Mouse (Mus musculus) limb, embryonic 12.5 days (tissue): Measurements from ENCODE around the gene Aunip. TPM values are rescaled to one million over a fixed set of nuclear protein-coding genes. Genes with fewer than 3 reads are reported as not detected.

Experiments
- ATAC-seq: fragments of 200-750 bp; cut with Nextera tagmentation; 2 replicates; pipeline ENCODE4 v1.8.0; 2017; ENCODE audit warnings: low read depth, moderate TSS enrichment; ENCODE audit not compliant: insufficient number of reproducible peaks, insufficient read depth, low FRiP score, low TSS enrichment
- H3K27ac ChIP-seq: fragments of 300-500 bp; sonication (generic); 2 replicates; pipeline ENCODE4 v1.5.1; 2016; ENCODE audit warnings: mild to moderate bottlenecking, moderate library complexity
- H3K27me3 ChIP-seq: fragments of 300-500 bp; sonication (generic); 2 replicates; pipeline ENCODE4 v1.6.1; 2016; ENCODE audit warnings: mild to moderate bottlenecking, moderate library complexity
- H3K36me3 ChIP-seq: fragments of 300-500 bp; sonication (generic); 2 replicates; pipeline ENCODE4 v1.6.1; 2016; ENCODE audit warnings: mild to moderate bottlenecking, moderate library complexity
- H3K4me1 ChIP-seq: fragments of 300-500 bp; sonication (generic); replicated peaks from 2 replicates; pipeline ENCODE4 v1.6.1; 2016
- H3K4me2 ChIP-seq: fragments of 300-500 bp; sonication (generic); 2 replicates; pipeline ENCODE4 v1.6.1; 2016; ENCODE audit warnings: mild to moderate bottlenecking, moderate library complexity
- H3K4me3 ChIP-seq: fragments of 300-500 bp; sonication (generic); replicated peaks from 2 replicates; pipeline ENCODE4 v1.5.1; 2016; ENCODE audit warnings: mild to moderate bottlenecking
- H3K9ac ChIP-seq: fragments of 300-500 bp; sonication (generic); replicated peaks from 2 replicates; pipeline ENCODE4 v1.6.1; 2016; ENCODE audit warnings: mild to moderate bottlenecking, moderate library complexity
- H3K9me3 ChIP-seq: fragments of 300-500 bp; sonication (generic); 2 replicates; pipeline ENCODE4 v1.6.1; 2016; ENCODE audit warnings: mild to moderate bottlenecking, moderate library complexity
- WGBS: fragments of 180-500 bp; shearing (Covaris S2); methylation state at CpG from one replicate; pipeline ENCODE4 v1.1.7; 2016; 5-methylcytosine and 5-hydroxymethylcytosine counted together
- microRNA-seq: library from miRNA; unstranded; fragments of <30 nt; microRNA quantifications from one replicate; pipeline ENCODE4, GENCODE M21; 2017
- polyA plus RNA-seq: library from polyadenylated mRNA; unstranded; fragments of >200 nt; fragmentation: Nextera tagmentation; extraction: Ambion mirVana; gene quantifications from 2 replicates; pipeline ENCODE4 v1.2.1, GENCODE M21; 2016

Gene Aunip
- polyA plus RNA-seq, 1 experiment from 2014 or later, result 15.8 TPM

DNA sequence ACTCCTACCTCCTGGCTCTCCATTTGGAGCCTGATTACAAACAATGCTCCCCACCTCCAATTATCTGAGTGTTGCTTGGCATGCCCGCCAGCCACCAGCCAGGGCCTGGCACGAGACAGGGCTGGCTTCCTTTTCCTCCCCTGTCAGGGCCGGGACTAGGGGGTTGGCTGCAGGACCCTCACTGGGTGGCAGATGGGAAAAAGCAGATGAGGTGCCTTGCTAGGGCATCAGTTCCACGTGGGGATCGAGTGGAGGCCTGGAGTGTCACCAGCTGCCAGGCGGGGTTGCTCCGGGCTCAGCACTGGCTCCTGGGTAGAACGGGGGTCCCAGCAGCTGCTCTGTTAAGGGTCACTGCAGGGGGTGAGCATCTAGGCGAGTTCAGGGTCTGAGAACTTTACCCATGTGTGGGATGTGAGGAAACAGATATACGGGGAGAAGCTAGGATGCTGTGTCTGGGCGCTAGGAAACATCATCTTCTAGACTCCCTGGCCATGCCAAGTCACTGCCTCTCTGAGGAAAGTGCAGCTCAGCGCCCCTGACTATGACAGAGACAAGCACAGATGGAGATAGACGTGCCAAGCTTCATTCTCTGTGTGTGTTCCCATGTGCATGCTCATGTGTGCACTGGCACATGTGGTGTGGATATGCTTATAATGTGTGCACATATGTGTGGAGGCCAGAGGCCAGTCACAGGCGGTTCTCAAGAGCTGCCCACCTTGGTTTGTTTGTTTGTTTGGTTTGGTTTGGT lies 60.1 kb downstream of the Aunip start:
- H3K9ac ChIP-seq, result no peak overlapping the region
- peaks cover 12% of the 10 kb centered on the region; the same call in 1 of the 2 replicates for H3K27me3 ChIP-seq
- no peaks in the 10 kb centered on the region; the same call in 1 of the 2 replicates for H3K36me3 ChIP-seq
- 0 out of 2 replicates have a peak, but pooled peaks cover 3% of the 10 kb centered on the region for H3K4me1 ChIP-seq
- no peak overlapping the region for H3K27ac ChIP-seq
- WGBS, result 77% methylated on average over 14 of the region's 14 CpGs
- ATAC-seq, result no peak
- 0 out of 2 replicates have a peak, but pooled peaks cover 3% of the 10 kb centered on the region for H3K9me3 ChIP-seq
- no peak overlapping the region for H3K4me3 ChIP-seq
- H3K4me2 ChIP-seq, result no peak overlapping the region

DNA sequence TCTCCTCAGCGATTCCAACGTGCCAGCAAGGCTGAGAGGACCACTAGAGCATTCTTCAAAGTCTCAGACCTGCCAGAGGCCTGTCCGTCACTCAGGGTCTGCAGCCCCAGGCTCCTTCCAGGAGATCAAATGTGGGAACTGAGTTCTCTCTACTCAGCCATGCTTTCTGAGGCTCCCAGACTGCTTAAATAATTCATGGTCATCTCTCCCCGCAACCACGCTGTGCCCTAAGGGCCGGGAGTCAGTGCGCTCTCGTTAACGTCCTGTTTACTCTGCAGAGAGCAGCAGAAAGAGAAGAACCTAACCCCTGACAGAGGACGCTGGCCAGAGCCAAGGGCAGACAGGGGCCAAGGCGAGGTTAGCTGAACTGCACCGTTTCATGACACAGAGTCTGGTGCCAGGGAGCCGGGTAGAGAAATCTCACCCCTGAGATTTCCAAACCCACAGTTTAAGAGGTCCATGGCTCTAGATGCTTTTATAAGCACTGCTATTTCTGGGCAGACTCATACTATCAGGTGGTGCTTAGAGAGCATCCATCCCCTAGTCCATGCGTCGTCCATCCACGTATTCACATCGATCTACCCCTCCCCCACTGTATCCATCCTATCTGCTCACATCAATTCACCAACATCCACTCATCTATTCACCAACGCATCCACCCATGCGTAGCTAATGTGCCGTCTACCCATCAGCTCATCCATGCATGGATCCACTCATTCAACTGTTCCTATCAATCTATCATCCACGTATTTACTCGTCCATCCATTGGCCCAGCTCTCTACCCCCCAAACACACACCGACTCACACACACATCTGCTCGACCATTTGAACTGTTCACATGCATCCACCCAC lies 61.9 kb downstream of the Aunip start:
- H3K4me1 ChIP-seq, result 0 out of 2 replicates have a peak, but pooled peaks cover under 1% of the 10 kb centered on the region
- no peak overlapping the region for H3K4me3 ChIP-seq
- no peak overlapping the region for H3K27ac ChIP-seq
- no peak overlapping the region for H3K4me2 ChIP-seq
- no peak overlapping the region for H3K9ac ChIP-seq
- H3K9me3 ChIP-seq, result 0 out of 2 replicates have a peak, but pooled peaks cover 3% of the 10 kb centered on the region
- H3K36me3 ChIP-seq, result no peaks in the 10 kb centered on the region
- no peak for ATAC-seq
- 80% methylated on average over 24 of the region's 24 CpGs for WGBS
- peaks cover 9% of the 10 kb centered on the region; the same call in 1 of the 2 replicates for H3K27me3 ChIP-seq

Small RNA genes lying within 50 kb of the gene (microRNA-seq; reads per million reads assigned to microRNA genes)
- gene Gm23634 (not detected), gene Mir6403 (not detected)

Other genes starting within 250 kb of the Aunip start
- 23.9 and 24.6 TPM in 2 replicates for gene Pdik1l, start 223.1 kb upstream of the Aunip start, polyA plus RNA-seq
- 3.3 and 3.6 TPM in 2 replicates for gene Trim63, start 195.9 kb upstream of the Aunip start, polyA plus RNA-seq
- gene Slc30a2, start 167.8 kb upstream of the Aunip start, polyA plus RNA-seq, result 0.06 and 0.15 TPM in 2 replicates
- 3.4 and 4.1 TPM in 2 replicates for gene Extl1, start 127.1 kb upstream of the Aunip start, polyA plus RNA-seq
- gene Pafah2, start 114.7 kb upstream of the Aunip start, polyA plus RNA-seq, result 9.7 and 10.9 TPM in 2 replicates
- gene Stmn1, start 42.7 kb upstream of the Aunip start, polyA plus RNA-seq, result 2,166 and 2,360 TPM in 2 replicates
- 2.4 and 2.9 TPM in 2 replicates for gene Paqr7, start 14.3 kb upstream of the Aunip start, polyA plus RNA-seq
- gene Mtfr1l, start 24.4 kb downstream of the Aunip start, polyA plus RNA-seq, result 118 TPM in 2 replicates
- 14.7 and 47.6 TPM in 2 replicates for gene Selenon, start 41.2 kb downstream of the Aunip start, polyA plus RNA-seq
- 2.9 and 3.4 TPM in 2 replicates for gene Man1c1, start 193.3 kb downstream of the Aunip start, polyA plus RNA-seq